Mouse (Mus musculus) naive thymus-derived CD4-positive, alpha-beta T cell, adult 2 months (primary cell): ENCODE measurements at regions not wholly inside any gene's neighbourhood (a gene's known extent, or its start where the extent isn't known, plus 50 kb on each side); places are given as distances from the start of the nearest gene placed in this dataset.

Source experiments
- DNase-seq: peaks from one replicate; pipeline ENCODE4 v3.0.0-alpha.2; 2011; ENCODE audit warnings: low read depth

GRCm38 (mm10) chr14:58817961-58818504 lies 324.7 kb downstream of the 1700129C05Rik start:
- no peak for DNase-seq

DNA sequence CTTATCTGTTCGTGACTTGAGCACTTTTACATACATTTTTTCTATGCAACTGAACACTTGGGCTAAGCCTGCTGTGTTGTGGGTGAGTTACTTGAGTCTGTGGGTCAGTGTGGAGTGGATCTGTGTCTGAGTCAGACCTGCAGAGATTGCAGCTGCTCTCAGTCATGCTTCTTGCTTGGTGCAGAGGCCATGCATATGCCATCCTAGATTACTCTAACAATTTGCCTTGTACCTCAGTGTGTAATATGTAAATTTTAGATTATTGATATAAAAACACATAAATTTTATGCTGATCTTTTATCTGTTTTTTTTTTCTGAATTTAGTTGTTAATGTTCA lies 326.2 kb downstream of the 1700129C05Rik start:
- DNase-seq, result no peak

DNA sequence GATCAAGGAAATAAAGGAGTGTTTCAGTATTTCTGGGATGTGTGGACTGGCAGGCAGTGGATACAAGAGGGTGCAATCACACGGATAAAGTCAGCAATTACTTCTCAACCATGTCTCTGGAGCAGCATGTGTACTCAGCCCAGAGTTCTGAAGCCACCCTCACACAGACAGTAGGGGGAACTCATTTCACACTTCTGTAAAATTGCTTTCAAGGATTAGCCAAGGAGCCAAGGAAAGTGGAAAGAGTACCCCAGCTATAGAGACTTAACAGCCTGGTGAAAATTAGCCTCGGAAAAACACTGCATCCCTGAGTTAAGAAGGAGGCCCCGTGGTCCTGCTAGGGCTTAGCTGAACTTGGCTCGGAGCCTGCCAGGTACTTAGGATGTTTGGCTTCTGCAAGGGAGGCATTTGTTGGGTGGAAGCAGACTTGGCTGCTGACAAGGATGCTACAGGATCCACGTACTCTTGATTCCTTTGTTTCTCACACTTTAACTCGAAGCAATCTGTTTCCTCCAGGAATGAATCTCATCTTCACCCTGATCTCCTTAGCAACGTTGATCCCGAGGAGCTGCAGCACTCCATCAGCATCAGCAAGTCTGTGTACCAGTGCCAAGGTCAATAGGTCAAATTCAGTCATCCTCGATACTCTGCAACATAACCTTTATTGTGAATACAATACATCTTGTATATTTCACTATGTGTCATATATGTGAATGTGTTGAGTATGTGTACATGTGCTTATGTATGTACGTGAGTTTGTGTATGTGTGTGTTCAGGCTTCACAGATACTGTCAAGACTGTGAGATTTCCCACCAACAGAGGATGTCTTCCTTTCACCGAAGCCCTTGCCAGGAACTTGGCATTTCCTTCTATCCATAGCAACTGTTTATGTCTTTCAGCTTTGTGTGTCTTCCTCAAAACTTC lies 326.8 kb downstream of the 1700129C05Rik start:
- DNase-seq, result no peak

DNA sequence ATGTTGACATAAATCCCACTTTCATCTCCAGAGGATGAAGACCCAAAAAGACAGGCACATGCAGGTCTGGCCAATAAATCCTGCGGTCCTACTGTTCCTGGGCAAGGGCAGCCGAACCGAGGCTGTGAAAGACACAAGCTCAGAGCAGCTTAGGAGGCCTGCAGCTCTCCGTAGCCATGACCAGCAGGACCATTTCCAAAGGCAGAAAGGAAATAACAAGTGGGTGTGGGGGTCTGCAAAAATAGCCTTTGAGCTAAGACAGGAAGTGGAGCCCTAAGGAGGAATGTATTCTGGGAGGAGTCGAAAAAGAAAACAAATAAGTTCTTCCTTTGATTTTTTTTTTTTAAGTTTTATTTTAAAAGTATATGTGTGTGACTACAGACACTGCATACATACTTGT lies 330.1 kb downstream of the 1700129C05Rik start:
- no peak for DNase-seq

- DNase-seq, result no peak
Observed at GRCm38 (mm10) chr14:58801402-58801861, 341.3 kb downstream of the 1700129C05Rik start.

- no peak for DNase-seq
Observed at GRCm38 (mm10) chr14:58788190-58788945, 354.3 kb downstream of the 1700129C05Rik start.

DNA sequence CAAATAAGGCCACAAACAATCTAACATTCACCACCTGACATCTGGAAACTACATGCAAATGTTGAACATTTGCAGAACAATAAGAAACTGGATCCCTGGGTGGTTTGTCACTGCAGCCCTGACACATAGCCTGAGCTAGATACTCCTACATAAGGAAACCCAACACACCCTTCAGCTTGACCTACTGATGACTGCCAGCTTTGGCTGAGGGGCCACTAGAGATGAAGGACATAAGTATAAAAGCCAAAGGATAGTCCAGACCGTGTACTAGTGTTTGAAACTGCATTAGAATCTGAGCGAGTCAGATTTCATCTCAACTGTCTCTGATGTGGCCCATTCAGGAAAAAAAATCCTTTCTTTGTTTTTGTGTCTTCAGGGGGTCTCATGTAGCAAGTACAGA lies 355.1 kb downstream of the 1700129C05Rik start:
- DNase-seq, result no peak

GRCm38 (mm10) chr14:58786791-58787491 lies 355.8 kb downstream of the 1700129C05Rik start:
- no peak for DNase-seq

GRCm38 (mm10) chr14:58783201-58783600 lies 359.5 kb downstream of the 1700129C05Rik start:
- no peak for DNase-seq

- DNase-seq, result no peak
Observed at GRCm38 (mm10) chr14:58780306-58780705, 362.4 kb downstream of the 1700129C05Rik start.

- no peak for DNase-seq
Observed at GRCm38 (mm10) chr14:58778675-58779074, 364.0 kb downstream of the 1700129C05Rik start.

DNA sequence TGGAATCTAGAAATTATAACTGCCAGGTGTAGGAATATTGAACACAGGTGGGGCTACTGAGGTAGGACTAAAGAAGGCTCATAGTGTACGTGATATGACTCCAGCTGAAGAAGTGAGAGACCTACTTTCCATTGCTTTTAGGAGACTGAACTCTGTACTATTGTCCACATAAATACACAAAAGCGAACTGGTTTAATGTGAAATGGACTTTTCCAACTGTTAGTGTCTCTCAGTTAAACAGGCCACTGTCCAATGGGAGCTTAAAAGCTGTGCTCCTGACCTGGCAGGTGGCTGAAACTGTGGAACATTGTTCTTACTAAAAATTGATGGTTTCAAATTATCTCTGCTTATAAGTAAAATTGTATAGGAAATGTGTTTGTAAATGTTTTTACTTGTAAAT lies 381.4 kb downstream of the 1700129C05Rik start:
- no peak for DNase-seq

DNA sequence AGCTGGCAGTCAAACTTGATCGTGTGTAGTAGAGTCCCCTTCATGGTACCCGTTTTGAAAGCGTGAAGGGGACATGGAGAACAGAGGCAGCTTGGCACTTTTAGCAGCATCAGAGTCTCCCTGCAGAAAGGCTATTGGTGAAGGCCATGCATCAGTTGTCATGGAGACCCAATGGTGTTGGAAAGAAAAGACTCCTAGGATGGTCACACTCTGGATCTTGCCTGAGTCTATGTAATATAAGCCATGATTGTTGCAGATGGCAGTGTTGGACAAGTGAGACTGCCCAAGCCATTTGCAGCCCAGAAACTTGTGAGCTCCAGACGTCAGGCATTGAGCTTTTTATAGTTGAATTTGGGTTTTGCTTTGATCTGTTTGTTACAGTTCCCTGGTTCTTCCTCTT lies 382.9 kb downstream of the 1700129C05Rik start:
- no peak for DNase-seq

- DNase-seq, result no peak
Observed at GRCm38 (mm10) chr14:58753781-58754180, 388.9 kb downstream of the 1700129C05Rik start.

- no peak for DNase-seq
Observed at GRCm38 (mm10) chr14:58753136-58753535, 389.6 kb downstream of the 1700129C05Rik start.

DNA sequence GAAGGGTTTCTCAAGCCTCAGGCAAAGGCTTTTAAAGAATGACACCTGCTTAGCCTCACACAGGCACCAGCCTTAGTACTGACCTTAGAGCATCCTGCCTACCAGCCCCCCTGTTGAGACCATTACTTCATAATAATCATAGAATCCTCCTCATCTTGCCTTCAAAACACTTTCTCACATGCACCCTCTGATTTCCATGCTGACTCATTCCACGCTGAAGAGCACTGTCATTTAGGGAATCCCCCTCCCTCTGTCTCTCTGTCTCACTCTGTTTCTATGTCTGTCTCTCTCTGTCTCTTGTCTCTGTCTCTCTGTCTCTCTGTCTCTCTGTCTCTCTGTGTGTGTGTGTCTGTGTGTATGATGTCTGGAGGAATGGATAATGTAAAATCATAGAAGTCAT lies 416.3 kb downstream of the 1700129C05Rik start:
- no peak for DNase-seq

- DNase-seq, result no peak
Observed at GRCm38 (mm10) chr14:58714856-58715255, 427.8 kb downstream of the 1700129C05Rik start.

- no peak for DNase-seq
Observed at GRCm38 (mm10) chr14:58709861-58710260, 432.8 kb downstream of the 1700129C05Rik start.

- DNase-seq, result no peak
Observed at GRCm38 (mm10) chr14:58709281-58709680, 433.4 kb downstream of the 1700129C05Rik start.

DNA sequence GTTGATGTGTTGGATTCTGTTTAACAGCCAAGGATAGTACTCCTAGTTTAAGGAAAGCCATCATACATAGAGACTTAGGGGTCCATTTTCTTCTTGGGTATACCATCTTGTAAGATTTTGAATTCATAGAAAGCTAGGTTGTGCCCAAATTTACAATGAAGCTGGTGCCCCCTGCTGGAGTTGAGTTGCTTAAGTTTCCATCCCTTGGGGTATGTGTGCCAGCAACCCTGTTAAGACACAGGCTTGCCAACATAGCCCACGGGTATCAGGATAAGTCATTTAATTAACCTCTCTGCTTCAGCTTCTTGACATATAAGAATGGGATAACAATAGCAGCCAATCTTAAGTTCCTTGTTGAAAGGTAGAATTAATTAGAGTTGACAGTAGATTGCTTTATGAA lies 440.9 kb downstream of the 1700129C05Rik start:
- no peak for DNase-seq

DNA sequence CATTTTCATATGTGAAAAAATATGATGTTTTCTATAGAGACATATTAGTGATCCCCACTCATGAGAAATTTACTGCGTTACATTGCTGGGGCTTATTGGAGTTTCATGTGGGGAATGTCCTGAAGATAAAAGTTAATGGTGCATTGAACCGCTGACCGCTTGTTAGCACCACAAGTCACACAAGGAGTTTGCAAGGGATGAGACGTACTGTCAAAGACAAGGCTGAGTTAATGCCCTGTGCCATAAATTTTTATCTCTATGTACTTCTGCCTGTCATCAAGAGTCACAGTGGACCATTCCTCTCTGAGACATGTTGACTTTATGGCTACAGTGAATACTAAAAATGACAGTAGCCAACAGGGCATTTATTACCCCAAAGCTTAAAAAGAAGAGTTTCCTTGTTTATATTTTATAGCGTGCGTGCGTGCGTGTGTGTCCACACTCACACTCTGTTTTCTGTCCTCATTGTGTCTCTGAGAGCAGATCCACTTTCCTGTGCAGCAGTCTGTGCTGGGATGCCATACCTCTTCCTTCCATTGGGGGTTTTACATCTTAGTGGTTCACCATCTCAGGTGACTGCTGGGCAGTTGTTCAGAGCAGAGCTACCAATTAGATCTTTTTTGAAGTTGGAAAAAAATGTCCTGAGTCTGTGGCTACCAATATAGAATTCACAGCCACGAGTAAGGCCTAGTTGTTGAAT lies 451.4 kb downstream of the 1700129C05Rik start:
- no peak for DNase-seq

- no peak for DNase-seq
Observed at GRCm38 (mm10) chr14:58687814-58688213, 454.9 kb downstream of the 1700129C05Rik start.
